Mouse (Mus musculus) heart, embryonic 10.5 days (tissue): ENCODE measurements around the gene Rpl38. TPM values are rescaled to one million over a fixed set of nuclear protein-coding genes. Genes with fewer than 3 reads are reported as not detected.

Experiments
- DNase-seq: peaks from one replicate; pipeline ENCODE4 v3.0.0-alpha.2; 2017; ENCODE audit warnings: low spot score
- H3K27ac ChIP-seq: fragments of 300-500 bp; sonication (generic); 2 replicates; pipeline ENCODE4 v1.5.1; 2016; ENCODE audit warnings: mild to moderate bottlenecking
- H3K27me3 ChIP-seq: fragments of 300-500 bp; sonication (generic); 2 replicates; pipeline ENCODE4 v1.6.1; 2016; ENCODE audit warnings: mild to moderate bottlenecking; ENCODE audit not compliant: poor library complexity, insufficient read depth, severe bottlenecking
- H3K36me3 ChIP-seq: fragments of 300-500 bp; sonication (generic); 2 replicates; pipeline ENCODE4 v1.6.1; 2016; ENCODE audit warnings: mild to moderate bottlenecking, moderate library complexity
- H3K4me1 ChIP-seq: fragments of 300-500 bp; sonication (generic); 2 replicates; pipeline ENCODE4 v1.6.1; 2016; ENCODE audit warnings: mild to moderate bottlenecking
- H3K4me3 ChIP-seq: fragments of 300-500 bp; sonication (generic); 2 replicates; pipeline ENCODE4 v1.5.1; 2016; ENCODE audit warnings: mild to moderate bottlenecking, moderate library complexity
- H3K9me3 ChIP-seq: fragments of 300-500 bp; sonication (generic); 2 replicates; pipeline ENCODE4 v1.6.1; 2016; ENCODE audit warnings: mild to moderate bottlenecking, moderate library complexity
- WGBS: fragments of 180-500 bp; shearing (Covaris S2); methylation state at CpG from one replicate; pipeline ENCODE4 v1.1.7; 2016; 5-methylcytosine and 5-hydroxymethylcytosine counted together
- polyA plus RNA-seq: library from polyadenylated mRNA; unstranded; fragments of >200 nt; fragmentation: Nextera tagmentation; extraction: Ambion mirVana; gene quantifications from 2 replicates; pipeline ENCODE4 v1.2.1, GENCODE M21; 2016

Gene Rpl38
- polyA plus RNA-seq, 1 experiment from 2014 or later: 902 TPM

DNA sequence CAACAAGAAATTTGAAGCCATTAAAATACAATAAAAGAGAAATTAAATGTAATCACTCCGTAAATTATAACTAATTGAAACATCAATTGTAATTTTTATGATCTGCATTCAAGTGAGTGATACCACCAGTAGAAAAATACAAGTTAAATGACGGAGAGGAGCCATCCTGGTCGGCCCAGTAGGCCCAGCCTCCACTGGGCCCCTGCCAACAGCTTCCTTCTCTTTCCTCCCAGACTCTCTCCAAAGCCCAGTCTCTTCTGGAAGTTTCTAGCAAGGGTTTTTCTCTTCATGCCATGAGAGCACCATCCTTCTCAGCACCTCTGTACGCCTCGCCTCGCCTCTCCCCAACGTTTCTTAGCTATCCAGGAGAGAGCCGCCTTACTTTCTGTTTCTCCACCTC lies 27.2 kb upstream of the Rpl38 start:
- no peak overlapping the region for H3K27ac ChIP-seq
- 85% methylated on average over 8 of the region's 8 CpGs for WGBS
- no peaks in the 10 kb centered on the region for H3K9me3 ChIP-seq
- DNase-seq: no peak
- H3K36me3 ChIP-seq: no peaks in the 10 kb centered on the region
- peaks cover 46% of the 10 kb centered on the region for H3K27me3 ChIP-seq
- H3K4me3 ChIP-seq: no peak overlapping the region
- H3K4me1 ChIP-seq: peaks cover 25% of the 10 kb centered on the region

DNA sequence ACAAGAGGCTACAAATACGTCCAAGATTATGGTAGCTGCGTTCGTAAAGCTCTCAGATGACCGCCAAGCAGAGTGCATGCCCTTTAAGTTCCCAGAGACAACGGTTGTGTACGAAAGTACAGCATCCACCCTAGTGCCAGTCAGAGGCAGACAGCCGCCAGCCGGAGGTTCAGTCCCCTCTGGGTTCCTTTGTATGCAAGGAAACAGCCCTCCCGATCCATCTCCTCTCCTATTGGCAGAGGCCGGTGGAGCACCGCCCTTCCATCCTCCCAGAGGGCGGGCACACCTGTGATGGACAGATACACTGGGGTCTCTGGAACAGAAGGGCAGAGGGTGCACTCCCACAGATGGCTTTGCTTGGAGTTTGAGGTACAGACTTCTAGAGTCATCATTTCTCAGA lies 26.1 kb upstream of the Rpl38 start:
- Histone ChIP-seq H3K4me3 (no peak overlapping the region), H3K9me3 (no peaks in the 10 kb centered on the region), H3K27ac (no peak overlapping the region), H3K4me1 (peaks cover 15% of the 10 kb centered on the region), H3K27me3 (peaks cover 42% of the 10 kb centered on the region), H3K36me3 (no peaks in the 10 kb centered on the region)
- 53% methylated on average over 12 of the region's 12 CpGs for WGBS
- DNase-seq: no peak

DNA sequence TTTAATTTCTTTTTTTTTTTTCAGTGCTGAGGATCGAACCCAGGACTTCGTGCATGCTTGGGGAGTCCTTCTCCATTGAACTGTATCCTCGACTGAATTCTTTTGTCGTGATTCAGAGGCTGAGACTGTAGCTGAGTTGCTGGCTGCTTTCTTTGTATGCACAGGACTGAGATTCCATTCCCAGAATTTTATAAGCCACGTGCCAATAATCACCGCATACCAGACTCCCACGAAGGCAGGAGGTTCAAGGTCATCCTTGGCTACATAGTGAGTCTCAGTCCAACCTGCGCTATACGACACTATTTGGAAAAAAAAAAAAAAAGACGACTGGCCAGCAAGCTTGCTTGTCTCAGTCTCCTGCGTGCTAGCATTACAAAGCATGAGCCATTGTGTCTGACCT lies 25.4 kb upstream of the Rpl38 start:
- no peaks in the 10 kb centered on the region for H3K36me3 ChIP-seq
- no peak overlapping the region for H3K4me3 ChIP-seq
- H3K27ac ChIP-seq: no peak overlapping the region
- 77% methylated on average over 11 of the region's 11 CpGs for WGBS
- DNase-seq: no peak
- peaks cover 15% of the 10 kb centered on the region for H3K4me1 ChIP-seq
- H3K27me3 ChIP-seq: peaks cover 35% of the 10 kb centered on the region
- no peaks in the 10 kb centered on the region for H3K9me3 ChIP-seq

- no peaks in the 10 kb centered on the region for H3K36me3 ChIP-seq
- no peaks in the 10 kb centered on the region for H3K9me3 ChIP-seq
- H3K27ac ChIP-seq: no peak overlapping the region
- H3K4me3 ChIP-seq: no peak overlapping the region
- WGBS: 49% methylated on average over 2 of the region's 2 CpGs
- no peak for DNase-seq
- peaks cover 23% of the 10 kb centered on the region for H3K27me3 ChIP-seq
- H3K4me1 ChIP-seq: peaks cover 15% of the 10 kb centered on the region
Measured at GRCm38 (mm10) chr11:114644122-114644521, 24.2 kb upstream of the Rpl38 start.

GRCm38 (mm10) chr11:114649510-114649909 lies 18.8 kb upstream of the Rpl38 start:
- H3K27ac ChIP-seq: no peak overlapping the region
- H3K36me3 ChIP-seq: no peaks in the 10 kb centered on the region
- no peak for DNase-seq
- 0 out of 2 replicates have a peak, but pooled peaks cover under 1% of the 10 kb centered on the region for H3K4me1 ChIP-seq
- H3K27me3 ChIP-seq: peaks cover 12% of the 10 kb centered on the region
- 55% methylated on average over 4 of the region's 4 CpGs for WGBS
- H3K4me3 ChIP-seq: no peak overlapping the region
- no peaks in the 10 kb centered on the region for H3K9me3 ChIP-seq

GRCm38 (mm10) chr11:114652531-114652930 lies 15.8 kb upstream of the Rpl38 start:
- DNase-seq: no peak
- Histone ChIP-seq H3K4me1 (peaks cover 9% of the 10 kb centered on the region; the same call in 1 of the 2 replicates), H3K27ac (no peak overlapping the region), H3K36me3 (no peaks in the 10 kb centered on the region), H3K4me3 (no peak overlapping the region), H3K27me3 (peaks cover 42% of the 10 kb centered on the region), H3K9me3 (no peaks in the 10 kb centered on the region)
- 5% methylated on average over 16 of the region's 16 CpGs for WGBS

- WGBS: 81% methylated on average over 6 of the region's 6 CpGs
- H3K36me3 ChIP-seq: no peaks in the 10 kb centered on the region
- H3K27me3 ChIP-seq: peaks cover 44% of the 10 kb centered on the region
- DNase-seq: no peak
- H3K9me3 ChIP-seq: no peaks in the 10 kb centered on the region
- H3K4me1 ChIP-seq: peaks cover 9% of the 10 kb centered on the region; the same call in 1 of the 2 replicates
- no peak overlapping the region for H3K4me3 ChIP-seq
- no peak overlapping the region for H3K27ac ChIP-seq
Measured at GRCm38 (mm10) chr11:114653664-114654063, 14.7 kb upstream of the Rpl38 start.

GRCm38 (mm10) chr11:114654552-114654951 lies 13.8 kb upstream of the Rpl38 start:
- H3K4me1 ChIP-seq: peaks cover 9% of the 10 kb centered on the region; the same call in 1 of the 2 replicates
- WGBS: 57% methylated on average over 5 of the region's 5 CpGs
- H3K4me3 ChIP-seq: no peak overlapping the region
- H3K27ac ChIP-seq: no peak overlapping the region
- no peaks in the 10 kb centered on the region for H3K36me3 ChIP-seq
- H3K27me3 ChIP-seq: peaks cover 44% of the 10 kb centered on the region
- H3K9me3 ChIP-seq: no peaks in the 10 kb centered on the region
- DNase-seq: no peak

GRCm38 (mm10) chr11:114655350-114656008 lies 12.8 kb upstream of the Rpl38 start:
- no peak overlapping the region for H3K4me3 ChIP-seq
- DNase-seq: no peak
- H3K4me1 ChIP-seq: peaks cover 9% of the 10 kb centered on the region; the same call in 1 of the 2 replicates
- no peaks in the 10 kb centered on the region for H3K36me3 ChIP-seq
- no peaks in the 10 kb centered on the region for H3K9me3 ChIP-seq
- peaks cover 44% of the 10 kb centered on the region for H3K27me3 ChIP-seq
- WGBS: 75% methylated on average over 7 of the region's 7 CpGs
- no peak overlapping the region for H3K27ac ChIP-seq

DNA sequence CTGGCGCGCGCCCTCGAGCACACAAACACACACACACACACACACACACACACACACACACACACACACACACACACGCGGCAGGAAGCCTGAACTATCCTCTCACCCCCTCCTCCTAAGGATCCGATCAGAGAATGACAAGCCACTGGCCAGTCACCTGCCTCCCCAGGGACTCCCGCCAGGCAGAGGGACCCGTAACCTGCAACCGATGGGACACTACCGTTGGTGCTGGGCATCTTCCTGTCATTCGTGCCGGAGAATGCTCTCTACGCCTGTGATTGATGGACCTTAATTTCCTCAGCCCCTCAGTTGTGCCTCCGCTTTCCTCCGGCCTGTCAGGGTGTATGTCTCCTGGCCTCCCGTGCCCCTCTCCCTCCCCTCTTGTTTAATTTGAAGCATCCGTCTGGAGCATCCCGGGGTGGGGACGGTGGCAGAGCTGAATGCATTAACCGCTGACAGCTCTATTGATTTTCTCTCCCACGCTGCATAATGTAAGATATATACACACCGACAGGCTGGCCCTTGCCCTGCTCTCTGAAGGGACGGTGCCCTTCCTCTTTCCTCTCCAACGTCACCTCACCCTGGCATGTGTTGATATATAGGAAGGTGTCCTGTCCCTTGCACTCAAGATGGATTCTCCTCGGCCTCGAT lies 11.2 kb upstream of the Rpl38 start:
- Histone ChIP-seq H3K27me3 (peaks cover 45% of the 10 kb centered on the region), H3K4me1 (peaks cover 9% of the 10 kb centered on the region; the same call in 1 of the 2 replicates), H3K4me3 (no peak overlapping the region), H3K27ac (no peak overlapping the region), H3K36me3 (no peaks in the 10 kb centered on the region), H3K9me3 (no peaks in the 10 kb centered on the region)
- DNase-seq: no peak
- WGBS: 45% methylated on average over 25 of the region's 27 CpGs

DNA sequence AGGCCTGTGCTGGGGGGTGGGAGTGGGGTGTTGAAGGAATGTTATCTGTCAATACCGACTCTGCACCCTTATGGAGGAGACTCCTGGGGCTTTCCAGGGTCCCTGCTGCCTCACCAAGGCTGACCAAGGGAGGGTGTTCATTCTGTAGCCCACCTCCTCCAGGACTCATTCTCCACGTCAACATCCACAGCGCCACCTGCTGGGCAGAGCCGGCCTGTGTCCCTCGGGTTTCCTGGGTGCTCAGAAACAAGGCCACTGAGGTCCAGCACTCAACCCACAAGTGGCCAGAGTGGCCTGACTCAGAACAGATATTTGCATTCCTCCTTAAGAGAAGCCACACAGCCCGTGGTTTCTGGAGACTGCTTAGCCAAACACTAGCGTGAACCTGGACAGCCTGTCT lies 10.6 kb upstream of the Rpl38 start:
- Histone ChIP-seq H3K9me3 (no peaks in the 10 kb centered on the region), H3K27ac (no peak overlapping the region), H3K4me1 (peaks cover 9% of the 10 kb centered on the region; the same call in 1 of the 2 replicates), H3K4me3 (no peak overlapping the region), H3K27me3 (peaks cover 46% of the 10 kb centered on the region), H3K36me3 (no peaks in the 10 kb centered on the region)
- WGBS: 12% methylated on average over 7 of the region's 7 CpGs
- DNase-seq: no peak

GRCm38 (mm10) chr11:114662161-114662560 lies 6.2 kb upstream of the Rpl38 start:
- WGBS: 85% methylated on average over 14 of the region's 14 CpGs
- DNase-seq: no peak
- peaks cover 2% of the 10 kb centered on the region; the same call in 1 of the 2 replicates for H3K4me1 ChIP-seq

GRCm38 (mm10) chr11:114662746-114663362 lies 5.5 kb upstream of the Rpl38 start:
- no peak for DNase-seq
- Histone ChIP-seq H3K4me1 (no peaks in the 10 kb centered on the region), H3K9me3 (no peaks in the 10 kb centered on the region), H3K36me3 (no peaks in the 10 kb centered on the region), H3K27me3 (peaks cover 27% of the 10 kb centered on the region), H3K27ac (no peak overlapping the region), H3K4me3 (no peak overlapping the region)
- WGBS: 31% methylated on average over 6 of the region's 6 CpGs

More at GRCm38 (mm10) chr11:114662161-114662560, 6.2 kb upstream of the Rpl38 start:
- H3K27me3 ChIP-seq: peaks cover 34% of the 10 kb centered on the region
- no peak overlapping the region for H3K4me3 ChIP-seq
- H3K9me3 ChIP-seq: no peaks in the 10 kb centered on the region
- H3K36me3 ChIP-seq: no peaks in the 10 kb centered on the region
- H3K27ac ChIP-seq: no peak overlapping the region
